Mouse (Mus musculus) embryonic fibroblast, embryonic 13.5 days (primary cell): ENCODE measurements around the gene Nme6.

Experiments
- CTCF ChIP-seq: IDR thresholded peaks from 2 replicates; pipeline ENCODE4 v1.5.1; 2011; ENCODE audit warnings: mild to moderate bottlenecking, control low read depth, low read length, moderate library complexity, borderline replicate concordance; ENCODE audit not compliant: insufficient read depth
- POLR2A ChIP-seq: IDR thresholded peaks from 2 replicates; pipeline ENCODE4 v1.6.1; 2011; ENCODE audit warnings: low read depth, mild to moderate bottlenecking, control low read depth, low read length, moderate library complexity

DNA sequence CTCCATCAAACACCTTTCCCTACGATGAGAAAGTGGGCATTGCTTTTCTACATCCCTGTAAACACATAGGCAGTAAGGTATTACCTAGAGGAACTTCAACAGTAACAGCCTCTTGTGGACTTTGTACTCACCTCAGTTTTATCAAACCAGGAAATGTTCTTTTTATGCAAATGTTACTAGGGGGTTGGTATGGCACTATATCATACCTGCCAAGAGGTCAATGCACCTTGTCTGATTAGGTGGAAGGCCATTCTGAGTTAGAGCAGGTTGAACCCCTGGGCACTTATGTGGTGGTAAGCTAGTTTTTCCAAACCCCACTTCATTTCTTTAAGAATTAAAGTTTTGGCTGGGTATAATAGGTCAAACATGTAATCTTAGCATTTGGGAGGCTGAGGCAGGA is 46.8 kb downstream of the Nme6 start:
- no peak for TF ChIP-seq CTCF
- no peak for TF ChIP-seq POLR2A
